Mouse (Mus musculus) spleen, adult 2 months (tissue): Measurements from ENCODE around the gene Srsf3. TPM values are rescaled to one million over a fixed set of nuclear protein-coding genes. Genes with fewer than 3 reads are reported as not detected.
"Not testable (repeated sequence)": the region's sequence is repeated elsewhere in the genome, so short reads cannot be mapped to it uniquely, and the experiment has no call there.

ENCODE experiments used
- DNase-seq, 2 experiments: peaks; one replicate each; pipeline versions ENCODE4 v3.0.0 to v3.0.0-alpha.2; 2012 to 2021; ENCODE audit warnings: low spot score in 2 of 2, low read depth in 1 of 2
- H3K27ac ChIP-seq: fragments of 200-500 bp; 2 replicates; pipeline ENCODE4 v1.5.1; 2012; ENCODE audit warnings: low read length, inconsistent platforms; ENCODE audit not compliant: insufficient read depth
- H3K27me3 ChIP-seq: fragments of 200-500 bp; 2 replicates; pipeline ENCODE4 v1.6.1; 2012; ENCODE audit warnings: mild to moderate bottlenecking, moderate library complexity, low read length, inconsistent platforms; ENCODE audit not compliant: control insufficient read depth, insufficient read depth
- H3K36me3 ChIP-seq: fragments of 200-500 bp; 2 replicates; pipeline ENCODE4 v1.6.1; 2012; ENCODE audit warnings: mild to moderate bottlenecking, low read length, inconsistent platforms; ENCODE audit not compliant: control insufficient read depth, insufficient read depth
- H3K4me1 ChIP-seq: fragments of 200-500 bp; 2 replicates; pipeline ENCODE4 v1.6.1; 2011; ENCODE audit warnings: inconsistent platforms; ENCODE audit not compliant: control insufficient read depth, insufficient read depth, insufficient read length
- H3K4me3 ChIP-seq: fragments of 200-500 bp; 2 replicates; pipeline ENCODE4 v1.5.1; 2011; ENCODE audit warnings: mild to moderate bottlenecking, inconsistent platforms; ENCODE audit not compliant: insufficient read depth, insufficient read length; ENCODE audit errors: extremely low read depth
- CTCF ChIP-seq: fragments of 200-500 bp; IDR thresholded peaks from 2 replicates; pipeline ENCODE4 v1.5.1; 2011; ENCODE audit warnings: mild to moderate bottlenecking, inconsistent platforms; ENCODE audit not compliant: insufficient read depth, insufficient read length, insufficient replicate concordance; ENCODE audit errors: extremely low read depth
- POLR2A ChIP-seq: fragments of 200-500 bp; IDR thresholded peaks from 2 replicates; pipeline ENCODE4 v1.6.1; 2011; ENCODE audit warnings: low read depth, low read length, inconsistent platforms
- WGBS: fragments of 180-500 bp; shearing (Covaris S2); methylation state at CpG from one replicate; pipeline ENCODE4 v1.1.7; 2018; 5-methylcytosine and 5-hydroxymethylcytosine counted together
- polyA plus RNA-seq: library from polyadenylated mRNA; depleted of rRNA; stranded (reverse); fragments of >200 nt; gene quantifications from 2 replicates; pipeline ENCODE4 v1.2.3, GENCODE M21; 2012

Srsf3 gene
- polyA plus RNA-seq, 1 experiment = 189 TPM

- H3K36me3 ChIP-seq = peaks cover 32% of the 10 kb centered on the region
- H3K27ac ChIP-seq = no peak overlapping the region
- no peak overlapping the region for H3K4me3 ChIP-seq
- DNase-seq = no peak
- no peak for TF ChIP-seq CTCF
- no peak for TF ChIP-seq POLR2A
- WGBS = 92% methylated on average over 9 of the region's 9 CpGs
- no peaks in the 10 kb centered on the region; the same call in 1 of the 2 replicates for H3K4me1 ChIP-seq
- no peaks in the 10 kb centered on the region for H3K27me3 ChIP-seq
Observed at GRCm38 (mm10) chr17:28991286-28991685, 41.1 kb upstream of the Srsf3 start.

- no peak for DNase-seq
- H3K4me1 ChIP-seq = no peaks in the 10 kb centered on the region; the same call in 1 of the 2 replicates
- H3K4me3 ChIP-seq = no peak overlapping the region
- peaks cover 35% of the 10 kb centered on the region for H3K36me3 ChIP-seq
- no peak overlapping the region for H3K27ac ChIP-seq
- TF ChIP-seq CTCF (no peak), POLR2A (no peak)
- 91% methylated on average over 7 of the region's 7 CpGs for WGBS
- H3K27me3 ChIP-seq = no peaks in the 10 kb centered on the region
Observed at GRCm38 (mm10) chr17:28992105-28992504, 40.3 kb upstream of the Srsf3 start.

GRCm38 (mm10) chr17:28993004-28993403 lies 39.4 kb upstream of the Srsf3 start:
- H3K27me3 ChIP-seq, H3K4me1 ChIP-seq, DNase-seq, H3K27ac ChIP-seq, H3K4me3 ChIP-seq: not testable (repeated sequence)
- 90% methylated on average over 1 of the region's 1 CpGs for WGBS
- peaks cover 33% of the 10 kb centered on the region for H3K36me3 ChIP-seq

GRCm38 (mm10) chr17:28994615-28995014 lies 37.8 kb upstream of the Srsf3 start:
- TF ChIP-seq CTCF (no peak), POLR2A (no peak)
- Histone ChIP-seq H3K4me3 (no peak overlapping the region), H3K27me3 (no peaks in the 10 kb centered on the region), H3K27ac (no peak overlapping the region; the same call in none of the 2 replicates), H3K4me1 (no peaks in the 10 kb centered on the region; the same call in 1 of the 2 replicates), H3K36me3 (peaks cover 34% of the 10 kb centered on the region)
- WGBS = 74% methylated on average over 4 of the region's 4 CpGs
- no peak for DNase-seq

- TF ChIP-seq POLR2A = no peak
- TF ChIP-seq CTCF = no peak
- Histone ChIP-seq H3K4me3 (no peak overlapping the region), H3K4me1 (peaks cover 16% of the 10 kb centered on the region; the same call in 1 of the 2 replicates), H3K27me3 (no peaks in the 10 kb centered on the region), H3K27ac (0 out of 2 replicates have a peak overlapping the region, but pooled peaks have one; percentile 13), H3K36me3 (peaks cover 21% of the 10 kb centered on the region)
- no peak for DNase-seq
- 56% methylated on average over 6 of the region's 6 CpGs for WGBS
Observed at GRCm38 (mm10) chr17:29000465-29000864, 32.0 kb upstream of the Srsf3 start.

- no peak for TF ChIP-seq CTCF
- TF ChIP-seq POLR2A = no peak
- WGBS = 8% methylated on average over 1 of the region's 1 CpGs
- no peak for DNase-seq
- peak overlapping the region; percentile 74 for H3K27ac ChIP-seq
- H3K36me3 ChIP-seq = peaks cover 9% of the 10 kb centered on the region
- no peaks in the 10 kb centered on the region for H3K27me3 ChIP-seq
- H3K4me3 ChIP-seq = no peak overlapping the region
- H3K4me1 ChIP-seq = peaks cover 21% of the 10 kb centered on the region
Observed at GRCm38 (mm10) chr17:29003740-29004139, 28.7 kb upstream of the Srsf3 start.

GRCm38 (mm10) chr17:29005002-29005401 lies 27.4 kb upstream of the Srsf3 start:
- peaks cover 21% of the 10 kb centered on the region for H3K4me1 ChIP-seq
- peak overlapping the region; percentile 9; the same call in 1 of the 2 replicates for H3K27ac ChIP-seq
- WGBS = 87% methylated on average over 3 of the region's 3 CpGs
- no peak overlapping the region for H3K4me3 ChIP-seq
- H3K36me3 ChIP-seq = 0 out of 2 replicates have a peak, but pooled peaks cover under 1% of the 10 kb centered on the region
- no peaks in the 10 kb centered on the region for H3K27me3 ChIP-seq
- TF ChIP-seq CTCF (no peak), POLR2A (no peak)
- no peak for DNase-seq
